Mouse (Mus musculus): ENCODE measurements around the gene Srsf3.
"Not testable (repeated sequence)": the region's sequence is repeated elsewhere in the genome, so short reads cannot be mapped to it uniquely, and the experiment has no call there.

Srsf3 gene

GRCm38 (mm10) chr17:29020444-29020843 is 12.0 kb upstream of the Srsf3 start:
- no peak for DNase-seq

GRCm38 (mm10) chr17:29022230-29022819 is 10.1 kb upstream of the Srsf3 start:
- DNase-seq: no peak

GRCm38 (mm10) chr17:29023346-29023745 is 9.1 kb upstream of the Srsf3 start:
- no peak for DNase-seq

GRCm38 (mm10) chr17:29024047-29024892 is 8.2 kb upstream of the Srsf3 start:
- DNase-seq: no peak

- DNase-seq: no peak
Measured at GRCm38 (mm10) chr17:29024896-29025565, 7.4 kb upstream of the Srsf3 start.

- DNase-seq: no peak
Measured at GRCm38 (mm10) chr17:29026652-29027356, 5.6 kb upstream of the Srsf3 start.

GRCm38 (mm10) chr17:29030321-29031034 is 1.9 kb upstream of the Srsf3 start:
- DNase-seq: no peak

GRCm38 (mm10) chr17:29031085-29031711 is 1.2 kb upstream of the Srsf3 start:
- not testable (repeated sequence) for DNase-seq

- DNase-seq: no peak
Measured at GRCm38 (mm10) chr17:29031771-29032273, 606 bp upstream of the Srsf3 start.

GRCm38 (mm10) chr17:29033569-29034061 is 1.2 kb downstream of the Srsf3 start:
- no peak for DNase-seq

GRCm38 (mm10) chr17:29034264-29034663 is 1.8 kb downstream of the Srsf3 start:
- DNase-seq: no peak

GRCm38 (mm10) chr17:29035506-29035905 is 3.1 kb downstream of the Srsf3 start:
- DNase-seq: no peak

GRCm38 (mm10) chr17:29039351-29039750 is 6.9 kb downstream of the Srsf3 start:
- DNase-seq: no peak

- not testable (repeated sequence) for DNase-seq
Measured at GRCm38 (mm10) chr17:29041632-29042031, 9.2 kb downstream of the Srsf3 start.

- DNase-seq: no peak
Measured at GRCm38 (mm10) chr17:29042569-29042968, 10.1 kb downstream of the Srsf3 start.

GRCm38 (mm10) chr17:29043583-29043982 is 11.2 kb downstream of the Srsf3 start:
- DNase-seq: no peak

- DNase-seq: no peak
Measured at GRCm38 (mm10) chr17:29044146-29044924, 11.9 kb downstream of the Srsf3 start.

GRCm38 (mm10) chr17:29044925-29045319 is 12.5 kb downstream of the Srsf3 start:
- no peak for DNase-seq

- no peak for DNase-seq
Measured at GRCm38 (mm10) chr17:29045741-29046530, 13.5 kb downstream of the Srsf3 start.

GRCm38 (mm10) chr17:29046863-29047262 is 14.4 kb downstream of the Srsf3 start:
- no peak for DNase-seq

All from right cerebral cortex, postnatal 25 days (tissue).